Mouse (Mus musculus) limb, embryonic 14.5 days (tissue): Measurements from ENCODE around the gene Cpeb3. TPM values are rescaled to one million over a fixed set of nuclear protein-coding genes. Genes with fewer than 3 reads are reported as not detected.

ENCODE experiments used
- ATAC-seq: fragments of 200-750 bp; cut with Nextera tagmentation; 2 replicates; pipeline ENCODE4 v1.8.0; 2017; ENCODE audit warnings: low read depth, moderate number of reproducible peaks, moderate TSS enrichment; ENCODE audit not compliant: low FRiP score
- DNase-seq: peaks from one replicate; pipeline ENCODE4 v3.0.0-alpha.2; 2015; ENCODE audit warnings: low spot score
- H3K27ac ChIP-seq: fragments of 300-500 bp; sonication (generic); replicated peaks from 2 replicates; pipeline ENCODE4 v1.5.1; 2014; ENCODE audit warnings: low read depth, mild to moderate bottlenecking, low read length, moderate library complexity, mixed read lengths
- H3K27me3 ChIP-seq: fragments of 300-500 bp; sonication (generic); 2 replicates; pipeline ENCODE4 v1.6.1; 2014; ENCODE audit warnings: low read length, mixed read lengths; ENCODE audit not compliant: control insufficient read depth, insufficient read depth
- H3K36me3 ChIP-seq: fragments of 300-500 bp; sonication (generic); 2 replicates; pipeline ENCODE4 v1.6.1; 2014; ENCODE audit warnings: mild to moderate bottlenecking, low read length, moderate library complexity, mixed read lengths; ENCODE audit not compliant: control insufficient read depth, insufficient read depth
- H3K4me1 ChIP-seq: fragments of 300-500 bp; sonication (generic); 2 replicates; pipeline ENCODE4 v1.6.1; 2014; ENCODE audit warnings: antibody characterized with exemption, low read length, mixed read lengths; ENCODE audit not compliant: control insufficient read depth, insufficient read depth
- H3K4me2 ChIP-seq: fragments of 300-500 bp; sonication (generic); replicated peaks from 2 replicates; pipeline ENCODE4 v1.6.1; 2014; ENCODE audit warnings: low read depth, mild to moderate bottlenecking, low read length, moderate library complexity; ENCODE audit not compliant: severe bottlenecking
- H3K4me3 ChIP-seq: fragments of 300-500 bp; sonication (generic); replicated peaks from 2 replicates; pipeline ENCODE4 v1.5.1; 2014; ENCODE audit warnings: low read length
- H3K9ac ChIP-seq: fragments of 300-500 bp; sonication (generic); 2 replicates; pipeline ENCODE4 v1.6.1; 2014; ENCODE audit warnings: mild to moderate bottlenecking, low read depth, low read length, moderate library complexity; ENCODE audit not compliant: severe bottlenecking
- H3K9me3 ChIP-seq: fragments of 300-500 bp; sonication (generic); 2 replicates; pipeline ENCODE4 v1.6.1; 2016; ENCODE audit warnings: low read length; ENCODE audit not compliant: control insufficient read depth
- POLR2A ChIP-seq: fragments of 200-500 bp; IDR thresholded peaks from 2 replicates; pipeline ENCODE4 v1.8.0; 2012; ENCODE audit warnings: inconsistent platforms, mild to moderate bottlenecking, moderate library complexity, borderline replicate concordance; ENCODE audit not compliant: insufficient read depth, insufficient read length; ENCODE audit errors: extremely low read depth
- WGBS: fragments of 180-500 bp; shearing (Covaris S2); extraction: QIAGEN DNeasy Blood & Tissue Kit; methylation state at CpG from one replicate; pipeline ENCODE4 v1.1.7; 2014; 5-methylcytosine and 5-hydroxymethylcytosine counted together
- polyA plus RNA-seq, 2 experiments: library from polyadenylated mRNA; depleted of rRNA in 1 of 2; stranded (reverse) in 1 of 2; unstranded in 1 of 2; fragments of >200 nt; fragmentation: Nextera tagmentation in 1 of 2; extraction: Ambion mirVana in 1 of 2; gene quantifications; 2 replicates each; pipeline versions ENCODE4 v1.2.1 to v1.2.3; 2012 to 2014

The Cpeb3 gene
- polyA plus RNA-seq, 2 experiments, result 1.4 to 1.6 TPM

GRCm38 (mm10) chr19:37111831-37112230 lies 96.6 kb downstream of the Cpeb3 start:
- Histone ChIP-seq H3K36me3 (no peaks in the 10 kb centered on the region), H3K4me1 (0 out of 2 replicates have a peak, but pooled peaks cover 3% of the 10 kb centered on the region), H3K4me2 (no peak overlapping the region), H3K27ac (no peak overlapping the region), H3K9ac (no peak overlapping the region), H3K9me3 (no peaks in the 10 kb centered on the region), H3K27me3 (no peaks in the 10 kb centered on the region), H3K4me3 (no peak overlapping the region)
- 74% methylated on average over 6 of the region's 6 CpGs for WGBS
- peak; percentile 29 for DNase-seq
- ATAC-seq, result no peak
- TF ChIP-seq POLR2A, result no peak

GRCm38 (mm10) chr19:37110494-37110893 lies 97.9 kb downstream of the Cpeb3 start:
- no peak overlapping the region for H3K4me3 ChIP-seq
- H3K27me3 ChIP-seq, result no peaks in the 10 kb centered on the region
- no peak overlapping the region for H3K9ac ChIP-seq
- no peak overlapping the region for H3K4me2 ChIP-seq
- no peaks in the 10 kb centered on the region for H3K9me3 ChIP-seq
- 50% methylated on average over 1 of the region's 1 CpGs for WGBS
- no peak overlapping the region for H3K27ac ChIP-seq
- ATAC-seq, result no peak
- 0 out of 2 replicates have a peak, but pooled peaks cover 1% of the 10 kb centered on the region for H3K4me1 ChIP-seq
- no peak for DNase-seq
- no peak for TF ChIP-seq POLR2A
- H3K36me3 ChIP-seq, result no peaks in the 10 kb centered on the region

GRCm38 (mm10) chr19:37109853-37110252 lies 98.5 kb downstream of the Cpeb3 start:
- no peaks in the 10 kb centered on the region for H3K4me1 ChIP-seq
- no peak overlapping the region for H3K4me2 ChIP-seq
- no peaks in the 10 kb centered on the region for H3K27me3 ChIP-seq
- no peak overlapping the region for H3K9ac ChIP-seq
- no peak for ATAC-seq
- no peaks in the 10 kb centered on the region for H3K9me3 ChIP-seq
- TF ChIP-seq POLR2A, result no peak
- no peak overlapping the region for H3K4me3 ChIP-seq
- H3K36me3 ChIP-seq, result no peaks in the 10 kb centered on the region
- DNase-seq, result no peak
- 88% methylated on average over 4 of the region's 4 CpGs for WGBS
- H3K27ac ChIP-seq, result no peak overlapping the region

GRCm38 (mm10) chr19:37100689-37101088 lies 107.7 kb downstream of the Cpeb3 start:
- ATAC-seq (no peak), DNase-seq (no peak)
- Histone ChIP-seq H3K27me3 (no peaks in the 10 kb centered on the region), H3K4me1 (no peaks in the 10 kb centered on the region; the same call in 1 of the 2 replicates), H3K9ac (no peak overlapping the region), H3K36me3 (no peaks in the 10 kb centered on the region), H3K27ac (no peak overlapping the region), H3K4me3 (no peak overlapping the region), H3K4me2 (no peak overlapping the region), H3K9me3 (no peaks in the 10 kb centered on the region)
- 86% methylated on average over 2 of the region's 2 CpGs for WGBS
- TF ChIP-seq POLR2A, result no peak

- no peak overlapping the region for H3K4me3 ChIP-seq
- no peaks in the 10 kb centered on the region for H3K36me3 ChIP-seq
- TF ChIP-seq POLR2A, result no peak
- ATAC-seq (no peak), DNase-seq (no peak)
- no peaks in the 10 kb centered on the region; the same call in 1 of the 2 replicates for H3K4me1 ChIP-seq
- WGBS, result 80% methylated on average over 4 of the region's 4 CpGs
- H3K27ac ChIP-seq, result no peak overlapping the region
- no peaks in the 10 kb centered on the region for H3K9me3 ChIP-seq
- H3K4me2 ChIP-seq, result no peak overlapping the region
- H3K9ac ChIP-seq, result no peak overlapping the region
- H3K27me3 ChIP-seq, result no peaks in the 10 kb centered on the region
Measured at GRCm38 (mm10) chr19:37095666-37096330, 112.6 kb downstream of the Cpeb3 start.
